Mouse (Mus musculus) neural tube, embryonic 15.5 days (tissue): ENCODE data around the gene Slc12a1. TPM values are rescaled to one million over a fixed set of nuclear protein-coding genes. Genes with fewer than 3 reads are reported as not detected.

Experiments
- ATAC-seq: fragments of 200-750 bp; cut with Nextera tagmentation; 2 replicates; pipeline ENCODE4 v1.8.0; 2017; ENCODE audit warnings: mild to moderate bottlenecking, moderate TSS enrichment, moderate library complexity; ENCODE audit not compliant: low FRiP score
- H3K27ac ChIP-seq: fragments of 300-500 bp; sonication (generic); replicated peaks from 2 replicates; pipeline ENCODE4 v1.5.1; 2015; ENCODE audit warnings: mild to moderate bottlenecking, inconsistent platforms
- H3K27me3 ChIP-seq: fragments of 300-500 bp; sonication (generic); replicated peaks from 2 replicates; pipeline ENCODE4 v1.6.1; 2015; ENCODE audit warnings: inconsistent platforms
- H3K36me3 ChIP-seq: fragments of 300-500 bp; sonication (generic); 2 replicates; pipeline ENCODE4 v1.6.1; 2015; ENCODE audit warnings: inconsistent platforms
- H3K4me1 ChIP-seq: fragments of 300-500 bp; sonication (generic); 2 replicates; pipeline ENCODE4 v1.6.1; 2015; ENCODE audit warnings: inconsistent platforms
- H3K4me2 ChIP-seq: fragments of 300-500 bp; sonication (generic); 2 replicates; pipeline ENCODE4 v1.6.1; 2015; ENCODE audit warnings: inconsistent platforms, mild to moderate bottlenecking, moderate library complexity
- H3K4me3 ChIP-seq: fragments of 300-500 bp; sonication (generic); replicated peaks from 2 replicates; pipeline ENCODE4 v1.5.1; 2015; ENCODE audit warnings: mild to moderate bottlenecking, inconsistent platforms
- H3K9ac ChIP-seq: fragments of 300-500 bp; sonication (generic); replicated peaks from 2 replicates; pipeline ENCODE4 v1.6.1; 2015; ENCODE audit warnings: mild to moderate bottlenecking, inconsistent platforms
- H3K9me3 ChIP-seq: fragments of 300-500 bp; sonication (generic); replicated peaks from 2 replicates; pipeline ENCODE4 v1.6.1; 2016; ENCODE audit warnings: inconsistent platforms
- WGBS: fragments of 180-500 bp; shearing (Covaris S2); methylation state at CpG from one replicate; pipeline ENCODE4 v1.1.7; 2015; ENCODE audit warnings: mixed read lengths; 5-methylcytosine and 5-hydroxymethylcytosine counted together
- polyA plus RNA-seq: library from polyadenylated mRNA; unstranded; fragments of >200 nt; fragmentation: Nextera tagmentation; extraction: Ambion mirVana; gene quantifications from 2 replicates; pipeline ENCODE4 v1.2.1, GENCODE M21; 2015

The Slc12a1 gene
- polyA plus RNA-seq, 1 experiment from 2014 or later = 0.06 TPM

- no peak overlapping the region for H3K9ac ChIP-seq
- ATAC-seq = peak; percentile 62
- H3K27me3 ChIP-seq = no peaks in the 10 kb centered on the region
- H3K9me3 ChIP-seq = no peaks in the 10 kb centered on the region
- peaks cover under 1% of the 10 kb centered on the region; the same call in 1 of the 2 replicates for H3K36me3 ChIP-seq
- peak overlapping the region; percentile 15; the same call in 1 of the 2 replicates for H3K4me2 ChIP-seq
- 22% methylated on average over 5 of the region's 5 CpGs for WGBS
- peaks cover 9% of the 10 kb centered on the region for H3K4me1 ChIP-seq
- no peak overlapping the region for H3K4me3 ChIP-seq
- H3K27ac ChIP-seq = no peak overlapping the region
Observed at GRCm38 (mm10) chr2:125263056-125263455, 110.8 kb downstream of the Slc12a1 start.

- no peak for ATAC-seq
- Histone ChIP-seq H3K36me3 (no peaks in the 10 kb centered on the region), H3K4me1 (peaks cover 9% of the 10 kb centered on the region), H3K4me3 (no peak overlapping the region), H3K9ac (no peak overlapping the region), H3K4me2 (no peak overlapping the region), H3K27me3 (no peaks in the 10 kb centered on the region), H3K9me3 (no peaks in the 10 kb centered on the region), H3K27ac (no peak overlapping the region)
- 21% methylated on average over 9 of the region's 9 CpGs for WGBS
Observed at GRCm38 (mm10) chr2:125263753-125264152, 111.4 kb downstream of the Slc12a1 start.

DNA sequence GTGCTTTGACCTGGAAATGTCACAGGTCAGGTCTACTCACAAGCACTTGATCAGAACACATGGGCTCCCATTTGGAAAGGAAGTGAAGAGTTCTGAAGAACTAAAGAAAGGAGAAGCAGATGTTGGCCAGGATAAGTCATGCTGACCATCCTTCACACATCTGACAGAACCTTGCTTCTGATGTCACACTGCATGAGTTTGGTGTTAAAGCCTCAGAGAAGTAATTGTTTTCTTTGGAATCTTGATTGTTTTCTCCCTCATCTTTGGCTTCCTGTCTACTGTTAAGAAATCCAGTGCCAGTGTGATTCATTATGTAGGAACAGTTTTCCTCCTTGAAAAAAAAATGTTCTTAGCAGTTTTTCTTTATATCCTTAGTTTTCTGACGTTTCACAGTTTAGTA lies 116.6 kb downstream of the Slc12a1 start:
- no peaks in the 10 kb centered on the region for H3K36me3 ChIP-seq
- H3K27me3 ChIP-seq = no peaks in the 10 kb centered on the region
- no peak overlapping the region for H3K9ac ChIP-seq
- peaks cover 2% of the 10 kb centered on the region; the same call in 1 of the 2 replicates for H3K4me1 ChIP-seq
- 84% methylated on average over 1 of the region's 1 CpGs for WGBS
- H3K9me3 ChIP-seq = no peaks in the 10 kb centered on the region
- H3K27ac ChIP-seq = no peak overlapping the region
- no peak overlapping the region for H3K4me2 ChIP-seq
- no peak for ATAC-seq
- no peak overlapping the region for H3K4me3 ChIP-seq

DNA sequence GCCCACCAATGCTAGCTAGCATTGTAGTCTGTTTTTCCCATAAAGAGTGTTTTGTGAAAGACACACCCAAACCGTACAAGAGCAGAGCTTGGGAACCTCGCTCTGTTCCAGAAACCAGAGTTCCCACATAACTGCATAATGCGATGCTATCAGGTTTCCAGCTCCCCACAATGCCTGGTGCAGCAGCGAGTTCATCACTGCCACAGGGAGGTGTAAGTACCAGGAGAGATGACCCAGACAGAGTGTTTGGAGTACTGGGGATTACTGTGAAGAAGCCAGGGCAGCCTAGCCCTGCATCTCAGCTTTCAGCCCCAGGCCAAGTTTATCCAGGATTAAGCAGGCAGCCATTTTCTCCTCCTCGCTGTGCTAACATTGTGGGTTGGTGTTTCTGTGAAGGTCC lies 123.3 kb downstream of the Slc12a1 start:
- Histone ChIP-seq H3K9me3 (no peaks in the 10 kb centered on the region), H3K4me2 (no peak overlapping the region), H3K27ac (no peak overlapping the region), H3K4me1 (no peaks in the 10 kb centered on the region), H3K4me3 (no peak overlapping the region), H3K36me3 (no peaks in the 10 kb centered on the region), H3K27me3 (no peaks in the 10 kb centered on the region), H3K9ac (no peak overlapping the region)
- 79% methylated on average over 5 of the region's 5 CpGs for WGBS
- no peak for ATAC-seq

GRCm38 (mm10) chr2:125276692-125277091 lies 124.4 kb downstream of the Slc12a1 start:
- Histone ChIP-seq H3K27me3 (no peaks in the 10 kb centered on the region), H3K4me3 (no peak overlapping the region), H3K27ac (no peak overlapping the region), H3K36me3 (no peaks in the 10 kb centered on the region), H3K4me2 (no peak overlapping the region), H3K4me1 (no peaks in the 10 kb centered on the region), H3K9me3 (no peaks in the 10 kb centered on the region), H3K9ac (no peak overlapping the region)
- ATAC-seq = no peak
- 88% methylated on average over 5 of the region's 5 CpGs for WGBS

DNA sequence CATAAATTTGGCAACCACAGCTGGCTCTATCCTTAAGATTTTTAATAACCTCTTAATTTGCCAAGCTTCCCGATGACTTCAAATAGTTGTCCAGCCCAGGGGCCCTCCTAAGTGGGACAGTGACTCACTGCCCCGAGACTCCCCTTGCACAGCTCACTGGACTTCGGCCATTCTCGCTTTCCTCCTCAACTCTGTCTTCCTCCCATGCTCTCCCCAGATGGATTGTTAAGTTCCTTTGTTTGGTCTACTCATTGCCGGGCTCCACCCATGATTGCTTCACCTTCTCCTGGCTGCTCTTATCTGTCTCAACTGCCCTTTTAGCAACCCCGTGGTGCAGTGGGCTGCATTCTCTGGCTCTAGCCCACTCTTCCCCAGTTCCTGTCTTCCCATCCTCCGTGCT lies 126.2 kb downstream of the Slc12a1 start:
- no peak overlapping the region for H3K9ac ChIP-seq
- H3K27ac ChIP-seq = no peak overlapping the region
- H3K4me2 ChIP-seq = no peak overlapping the region
- WGBS = 70% methylated on average over 7 of the region's 7 CpGs
- H3K27me3 ChIP-seq = no peaks in the 10 kb centered on the region
- H3K9me3 ChIP-seq = no peaks in the 10 kb centered on the region
- H3K4me1 ChIP-seq = no peaks in the 10 kb centered on the region
- no peak for ATAC-seq
- no peaks in the 10 kb centered on the region for H3K36me3 ChIP-seq
- H3K4me3 ChIP-seq = no peak overlapping the region

Other genes with a start within 250 kb of the Slc12a1 start
- 2.7 and 5.0 TPM in 2 replicates for gene Slc24a5, start 84.4 kb upstream of the Slc12a1 start, polyA plus RNA-seq
- gene Myef2, start 28.8 kb upstream of the Slc12a1 start, polyA plus RNA-seq = 173 and 195 TPM in 2 replicates
- gene Ctxn2, start 15.8 kb upstream of the Slc12a1 start, polyA plus RNA-seq = 21.9 and 29.0 TPM in 2 replicates
- 62.0 and 96.5 TPM in 2 replicates for gene Dut, start 94.7 kb downstream of the Slc12a1 start, polyA plus RNA-seq